Mouse (Mus musculus): ENCODE measurements around the gene Twf1. TPM values are rescaled to one million over a fixed set of nuclear protein-coding genes. Genes with fewer than 3 reads are reported as not detected.
A peak's percentile ranks its signal among the peaks of the same experiment; 100 is the strongest.

The Twf1 gene
- 10 to 100 TPM; 52.6 to 60.0 TPM for polyA plus RNA-seq (2017; shearing (Covaris generic))

DNA sequence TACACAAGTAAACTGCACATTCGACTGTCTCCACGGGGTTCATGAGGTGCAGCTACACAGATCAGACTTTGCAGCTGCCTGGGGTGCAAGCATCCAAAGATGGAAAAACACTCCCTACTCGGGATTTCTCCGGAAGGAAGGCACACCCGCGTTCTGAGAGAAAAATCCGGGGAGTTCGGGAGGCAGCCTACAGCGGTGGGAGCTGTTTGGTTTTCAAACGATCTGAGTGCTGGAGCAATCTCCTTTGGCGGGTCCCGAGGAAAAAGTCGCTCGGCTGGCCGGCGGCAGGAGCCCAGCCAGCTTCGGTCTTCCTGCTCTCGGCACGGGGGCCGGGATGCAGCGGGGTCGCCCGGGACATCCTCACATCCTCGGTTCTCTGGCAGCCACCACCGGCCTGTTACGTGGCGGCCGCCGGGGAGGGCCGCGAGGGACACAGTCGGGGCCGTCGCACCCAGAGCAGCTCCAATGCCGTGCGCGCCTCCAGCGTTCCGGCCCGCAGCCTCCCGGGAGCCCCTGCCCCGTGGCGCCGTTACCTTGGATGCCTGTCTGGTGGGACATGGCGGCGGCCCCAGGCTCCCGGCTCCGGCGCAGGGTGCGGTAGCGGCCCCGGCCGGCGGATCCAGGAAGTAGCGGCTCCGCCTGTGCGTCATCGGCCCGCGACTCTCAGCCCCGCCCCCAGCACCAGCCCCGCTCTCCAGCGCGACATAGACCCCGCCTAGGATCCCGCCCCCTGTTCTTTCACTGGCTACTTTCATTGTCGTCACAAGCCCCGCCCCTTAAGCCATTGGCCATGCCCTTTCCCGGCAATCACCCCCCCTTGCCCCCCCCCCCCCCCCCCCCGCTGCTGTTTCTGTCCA, at the start of gene Twf1:
Gene Twf1 (minus strand): TSS at position 671 of the 857 bp plus-strand sequence.
- peak; percentile 92 for ATAC-seq

DNA sequence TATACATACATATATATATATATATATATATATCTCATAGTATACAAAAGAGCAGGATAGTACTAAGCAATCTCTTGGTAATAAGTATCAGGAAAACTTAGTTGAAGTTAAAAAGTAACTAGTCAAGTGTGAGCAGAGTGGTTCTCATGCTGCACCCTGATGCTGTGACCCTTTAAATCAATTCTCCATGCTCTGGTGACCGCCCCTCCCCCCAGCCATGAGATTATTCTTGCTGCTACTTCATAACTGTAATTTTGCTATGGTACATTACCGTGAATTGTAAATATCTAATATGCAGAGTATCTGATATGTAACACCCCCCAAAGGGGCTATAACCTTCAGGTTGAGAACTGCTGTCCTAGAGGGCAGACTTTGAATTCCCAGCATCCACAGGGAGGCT, 49.4 kb upstream of the Twf1 start:
- no peak for ATAC-seq

DNA sequence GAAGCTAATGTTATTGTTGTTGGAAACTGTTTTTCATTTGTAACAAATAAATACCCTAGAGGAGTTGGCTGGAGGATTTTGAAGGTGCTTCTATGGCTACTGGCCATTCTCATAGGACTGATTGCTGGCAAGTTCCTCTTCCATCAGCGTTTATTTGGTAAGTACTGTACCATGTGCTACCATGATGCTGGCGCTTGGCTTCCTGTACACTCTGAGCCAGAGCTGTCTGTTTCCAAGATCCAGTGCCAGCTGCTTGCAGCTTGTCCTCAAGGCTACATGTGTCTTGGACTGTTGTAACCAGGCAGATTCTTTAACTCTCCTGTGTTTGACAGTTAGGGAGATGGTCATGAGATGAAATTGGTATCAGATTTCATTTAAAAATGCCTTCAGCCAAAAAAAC, 48.5 kb upstream of the Twf1 start:
- ATAC-seq = no peak

DNA sequence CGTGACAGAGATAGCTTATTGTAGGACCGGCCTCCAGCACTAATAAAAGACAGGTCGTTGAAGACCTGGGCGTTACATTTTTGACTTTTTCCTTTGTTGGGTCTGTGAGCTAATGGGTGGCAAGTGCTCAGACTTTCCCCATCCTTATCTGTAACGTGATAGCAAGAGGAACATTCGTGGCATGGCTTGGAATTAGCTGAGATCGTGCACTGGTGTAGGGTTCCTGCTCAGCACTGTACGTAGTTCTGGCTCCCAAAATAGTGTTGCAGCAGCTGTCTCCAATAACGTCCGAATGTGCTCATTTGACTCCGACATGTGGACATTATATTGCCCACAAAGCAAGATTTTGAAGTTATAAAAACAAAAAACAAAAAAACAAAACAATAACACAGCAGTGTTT, 44.8 kb upstream of the Twf1 start:
- ATAC-seq = no peak

DNA sequence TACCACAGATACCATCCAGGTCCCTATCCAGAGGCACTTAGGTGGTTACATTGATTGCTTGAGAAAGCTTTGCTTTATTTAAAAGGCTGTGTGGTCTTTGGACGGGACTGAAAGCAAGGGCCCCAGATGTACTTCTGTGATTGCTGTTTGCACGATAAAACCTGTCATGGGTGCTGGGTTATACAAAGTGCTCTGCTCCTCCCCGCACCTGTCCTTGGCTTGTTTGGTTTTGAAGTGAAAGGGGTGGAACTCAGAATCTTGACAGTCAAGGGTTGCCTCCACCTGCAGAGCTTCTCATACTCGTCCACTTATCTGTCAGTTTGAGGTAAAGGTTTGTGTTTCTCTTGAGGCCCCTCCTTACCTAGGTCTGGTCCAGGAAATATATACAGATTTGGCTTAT, 40.9 kb upstream of the Twf1 start:
- no peak for ATAC-seq

DNA sequence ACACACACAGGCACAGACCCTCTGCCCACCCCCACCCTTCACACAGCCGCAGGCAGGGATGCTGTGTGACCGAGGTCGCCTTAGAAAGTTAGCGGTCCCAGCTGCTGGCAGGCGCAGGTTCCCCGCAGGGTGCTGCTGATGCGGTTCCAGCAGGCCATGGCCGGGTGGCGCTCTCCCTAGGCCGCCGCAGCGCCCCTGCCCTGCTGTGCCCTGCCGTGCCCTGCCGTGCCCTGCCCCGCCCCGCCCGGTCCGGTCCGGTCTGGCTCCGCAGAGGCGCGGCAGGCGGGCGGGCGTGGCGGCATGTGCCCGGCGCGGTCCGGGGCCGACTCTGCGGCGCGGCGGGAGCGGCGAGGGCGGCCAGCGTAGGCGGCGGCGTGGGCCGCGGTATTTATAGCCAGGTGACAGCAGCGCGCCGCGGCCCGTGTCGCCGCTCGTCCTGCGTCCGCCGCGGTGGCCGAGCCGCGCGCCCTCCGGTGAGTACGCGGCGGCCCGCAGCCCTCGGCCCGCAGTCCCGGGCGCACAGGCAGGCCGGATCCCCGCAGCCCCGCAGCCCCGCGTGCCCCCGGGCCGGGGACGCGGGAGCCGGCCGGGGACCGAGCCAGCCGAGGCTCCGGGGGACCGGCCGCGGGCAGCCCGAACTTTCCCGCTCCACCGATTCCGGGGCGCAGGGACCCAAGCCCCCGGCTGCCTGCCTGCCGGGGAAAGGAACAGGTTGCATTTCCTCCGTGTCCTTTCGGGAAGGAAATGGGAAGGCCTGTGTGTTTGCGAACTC, 39.3 kb upstream of the Twf1 start, which contains the start of gene Tmem117:
Gene Tmem117 (plus strand): TSS at position 403 of the 772 bp plus-strand sequence.
- no peak for ATAC-seq

DNA sequence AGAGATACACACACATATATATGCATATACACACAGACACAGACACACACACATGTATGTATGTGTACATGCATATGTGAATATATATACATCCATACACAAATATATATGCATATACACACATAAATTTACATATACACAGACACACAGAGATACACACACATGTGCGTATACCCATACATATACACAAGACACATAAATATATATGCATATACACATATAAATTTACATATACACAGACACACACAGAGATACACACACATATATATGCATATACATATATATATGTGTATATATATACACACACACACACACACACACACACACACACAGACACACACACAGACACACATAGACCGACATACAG, 38.8 kb upstream of the Twf1 start:
- ATAC-seq = no peak

DNA sequence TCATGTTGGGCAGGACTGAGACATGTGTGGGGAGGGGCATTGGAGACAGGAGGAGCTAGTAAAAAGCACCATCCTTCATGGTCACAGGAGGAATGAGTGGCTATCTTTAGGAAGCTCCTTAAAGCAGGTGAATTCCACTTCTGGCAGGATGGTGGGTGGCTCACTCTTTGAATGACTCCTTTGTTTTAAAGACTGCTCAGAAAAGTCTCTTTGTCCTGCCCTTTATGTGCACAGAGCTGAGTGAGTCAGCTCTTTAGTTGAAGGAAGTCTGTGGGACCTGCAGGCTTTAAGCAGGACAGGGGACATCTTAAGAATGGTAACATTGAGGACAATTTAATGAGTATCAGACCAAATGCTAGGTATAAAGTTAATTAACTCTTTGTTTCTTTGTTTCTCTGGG, 31.2 kb upstream of the Twf1 start:
- ATAC-seq = no peak

DNA sequence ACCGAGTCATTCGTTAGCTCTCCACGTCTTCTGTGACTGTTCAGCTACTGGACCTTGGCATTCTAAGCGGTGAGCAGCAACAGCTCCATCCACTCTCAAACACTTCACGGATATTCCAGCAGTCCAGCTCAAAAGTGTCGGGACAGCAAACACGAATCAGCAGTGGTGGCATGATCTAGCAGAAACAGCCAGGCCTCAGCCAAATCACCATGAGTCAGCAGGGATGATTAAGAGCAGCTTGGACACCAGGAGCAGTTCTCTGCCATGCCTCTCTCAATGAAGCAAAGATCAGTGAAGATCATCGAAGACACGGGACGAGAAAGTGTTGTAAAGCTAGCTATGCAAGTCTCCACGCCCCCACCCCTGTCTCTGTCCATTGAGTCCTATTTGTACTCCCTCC, 26.3 kb upstream of the Twf1 start:
- ATAC-seq = no peak

DNA sequence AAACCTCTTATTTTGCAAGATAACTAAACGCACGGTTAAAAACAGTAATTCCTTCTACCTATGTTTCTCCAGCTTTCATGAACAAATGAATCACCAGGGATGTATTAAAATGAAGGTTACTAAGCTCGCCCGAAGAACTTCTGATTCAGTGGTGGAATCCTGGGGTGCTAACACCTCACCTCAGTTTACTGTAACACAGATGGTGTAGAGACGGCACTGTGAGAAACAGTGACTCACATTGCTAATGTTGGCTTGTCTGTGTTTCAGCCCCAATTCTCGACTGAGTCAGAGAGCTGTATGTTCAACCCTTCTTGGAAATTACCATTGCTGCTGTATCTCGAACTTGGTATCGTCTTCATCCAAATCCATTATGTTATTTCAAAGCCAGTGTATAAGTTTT, 18.1 kb upstream of the Twf1 start:
- ATAC-seq = no peak

DNA sequence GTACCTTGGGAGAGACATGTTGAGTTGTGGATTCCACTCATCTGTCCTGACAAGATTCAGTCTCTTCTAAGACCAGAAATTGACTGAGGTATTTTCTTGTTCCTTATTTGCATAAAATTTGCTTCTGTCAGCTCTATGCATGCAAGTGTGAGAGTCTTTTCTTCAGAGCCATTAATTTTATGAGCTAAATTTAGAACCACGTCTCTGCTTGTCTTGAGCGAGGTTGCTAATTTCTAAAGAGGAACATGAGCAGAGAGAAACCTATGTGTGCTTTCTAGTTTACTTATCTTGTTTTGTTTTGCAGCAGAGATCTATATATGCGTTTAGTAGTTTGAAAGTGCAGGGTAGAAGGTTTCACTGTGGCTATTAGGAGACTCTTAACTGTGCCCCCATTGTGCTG, 12.8 kb upstream of the Twf1 start:
- ATAC-seq = no peak

DNA sequence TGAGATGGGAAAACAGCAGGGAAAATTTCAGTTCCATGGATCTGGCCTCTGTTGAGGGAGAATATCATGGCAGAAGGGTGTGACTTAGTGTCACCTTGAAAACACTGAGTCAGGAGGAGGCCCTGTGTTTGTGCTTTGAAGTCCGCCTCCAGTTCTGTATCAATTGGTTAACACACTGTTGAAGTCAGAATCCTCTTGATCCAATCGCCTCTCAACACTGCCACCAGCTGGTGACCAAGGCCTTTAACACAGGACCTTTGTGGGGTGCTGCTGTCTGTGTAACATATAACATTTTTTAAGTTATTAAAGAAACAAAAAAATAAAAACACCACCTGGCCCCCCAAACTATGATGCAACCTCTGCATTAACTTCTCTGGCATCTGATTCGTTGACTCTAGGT, 11.7 kb upstream of the Twf1 start:
- ATAC-seq = peak; percentile 94

DNA sequence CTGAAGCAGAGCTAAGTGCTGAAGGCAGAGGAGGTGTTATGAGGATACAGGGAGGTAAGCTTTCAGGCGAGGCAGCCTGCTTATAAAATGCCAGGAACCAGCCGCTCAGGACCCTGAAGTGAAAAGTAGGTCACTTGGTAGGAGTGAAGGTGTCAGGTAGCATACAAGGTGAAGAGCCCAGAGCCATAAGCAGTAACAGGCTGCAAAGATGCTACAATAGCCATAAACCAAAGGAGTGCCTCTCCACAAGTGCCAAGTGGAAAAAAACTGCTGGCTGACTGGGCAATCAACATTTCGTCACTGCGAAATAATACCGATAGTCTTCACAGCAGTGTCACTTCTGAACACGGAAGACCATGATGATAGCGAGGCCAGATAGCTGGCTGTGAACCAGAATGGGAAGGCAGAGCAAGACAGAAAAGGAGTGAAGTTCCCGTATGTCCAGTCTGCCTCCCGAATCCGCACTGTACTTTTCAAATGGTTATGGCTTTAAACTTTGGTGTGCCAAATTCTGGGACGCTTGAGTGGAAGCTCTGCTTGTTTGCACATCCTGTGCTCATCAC, 10.5 kb upstream of the Twf1 start:
- no peak for ATAC-seq

DNA sequence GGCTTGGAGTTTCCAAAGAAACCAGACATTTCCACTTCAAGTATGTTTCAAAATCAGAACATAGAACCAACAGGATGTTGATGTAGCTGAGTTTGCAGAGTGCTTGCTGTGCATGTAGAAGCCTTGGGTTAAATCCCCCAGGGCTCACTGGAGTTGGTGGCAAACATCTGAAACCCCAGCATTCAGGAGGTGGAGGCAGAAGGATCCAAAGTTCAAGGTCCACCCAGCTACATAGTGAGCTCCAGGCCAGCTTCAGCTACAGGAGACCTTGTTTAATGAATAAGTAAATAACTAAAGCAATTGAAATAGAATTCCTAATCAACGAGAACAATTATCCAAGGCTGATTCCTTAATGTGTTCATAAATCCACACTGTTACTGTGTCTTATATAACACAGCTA, 3.9 kb upstream of the Twf1 start:
- no peak for ATAC-seq

DNA sequence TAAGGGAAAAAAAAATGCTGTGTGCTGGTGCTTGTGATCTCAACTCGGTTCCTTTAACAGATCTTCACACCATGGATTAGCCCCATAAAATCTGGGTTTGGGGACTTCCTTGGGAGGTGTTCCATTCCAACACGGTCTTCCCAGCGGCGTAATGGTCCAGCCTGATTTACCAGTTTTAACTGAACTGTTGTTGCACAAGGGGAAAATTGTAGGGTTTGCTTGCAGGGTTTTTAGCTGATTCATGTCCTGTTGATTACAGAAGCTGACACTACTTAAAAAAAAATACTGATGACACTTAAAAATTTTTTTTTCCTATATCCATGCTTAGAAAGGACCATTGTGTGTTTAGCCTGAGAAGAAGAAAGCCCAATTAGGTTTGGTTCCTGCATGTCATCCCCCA, 1.7 kb upstream of the Twf1 start:
- no peak for ATAC-seq

DNA sequence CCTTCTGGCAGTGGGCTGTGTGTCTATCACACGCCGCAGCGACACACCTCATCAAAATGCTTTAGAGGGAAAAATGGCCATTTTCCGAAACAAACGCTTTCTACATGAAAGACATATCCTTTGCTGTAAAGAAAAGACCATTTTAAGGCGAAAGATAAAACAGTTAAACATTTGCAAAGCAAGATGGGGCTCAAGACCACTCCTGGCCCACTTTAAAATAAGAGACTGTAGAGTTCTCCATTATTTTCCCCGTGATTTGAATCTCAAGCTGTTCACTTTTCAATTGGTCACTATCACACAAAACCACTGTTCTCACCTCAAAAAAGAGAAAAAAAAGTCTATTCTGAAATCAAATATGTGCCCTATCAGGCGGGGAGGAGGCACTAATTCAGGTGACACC, 394 bp upstream of the Twf1 start:
- ATAC-seq = no peak

DNA sequence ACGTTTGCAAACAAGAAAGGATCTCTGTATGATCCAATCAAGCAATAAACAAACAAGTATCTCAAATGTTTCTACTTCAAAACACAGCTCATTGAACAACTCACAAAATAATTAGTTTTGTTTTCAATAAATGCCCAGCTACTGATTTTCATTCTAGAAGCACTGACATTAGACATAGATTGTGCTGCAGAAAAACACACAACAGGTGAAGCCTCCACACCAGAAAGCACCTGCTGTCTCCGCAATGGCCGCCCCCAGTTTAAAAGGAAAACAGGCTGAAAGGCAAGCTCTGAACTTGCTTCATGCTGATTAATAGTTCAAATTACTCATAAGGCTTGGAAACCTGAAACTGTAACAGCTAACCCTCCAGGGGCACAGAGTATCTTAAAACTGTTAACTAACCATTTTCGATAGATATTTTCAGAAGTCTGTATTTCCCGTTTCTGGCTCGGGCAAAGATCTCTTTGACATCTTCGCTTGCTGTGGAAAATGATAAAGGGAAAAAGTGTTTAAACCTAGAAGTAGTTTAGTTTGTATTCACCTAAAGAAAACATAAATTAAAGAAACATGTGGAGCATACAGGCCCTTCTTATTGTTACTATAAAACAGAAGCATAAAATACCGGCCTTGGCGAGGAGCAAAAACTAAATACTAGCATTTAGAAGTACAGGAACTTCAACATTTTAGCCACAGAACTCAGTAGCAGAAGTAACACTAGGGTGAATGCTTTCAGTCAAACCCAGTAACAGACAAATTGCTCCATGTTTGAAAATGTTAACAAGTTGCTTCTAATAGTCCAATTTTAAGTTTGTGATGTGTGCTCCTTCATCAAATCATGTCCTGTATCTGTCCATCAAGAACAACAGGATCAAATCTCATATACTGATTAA, 1.6 kb downstream of the Twf1 start:
- no peak for ATAC-seq

DNA sequence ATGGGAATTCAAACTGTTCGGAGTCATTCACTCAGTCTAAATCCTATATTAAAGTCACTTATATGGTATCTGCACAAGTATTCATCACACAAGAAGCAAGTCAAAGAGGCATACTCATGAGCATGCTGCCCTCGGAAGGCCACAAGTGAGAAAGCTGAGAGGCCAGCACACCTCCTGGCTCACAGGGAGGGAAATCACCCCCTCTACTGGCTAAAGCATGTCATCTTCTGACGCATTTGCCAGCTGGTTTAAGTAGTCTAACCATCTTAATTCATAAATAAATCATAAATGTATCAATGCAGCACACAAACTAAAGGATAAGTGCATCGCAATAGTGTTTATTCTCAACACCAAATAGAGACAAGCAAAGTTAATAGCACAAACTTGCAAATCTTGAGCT, 5.0 kb downstream of the Twf1 start:
- no peak for ATAC-seq

DNA sequence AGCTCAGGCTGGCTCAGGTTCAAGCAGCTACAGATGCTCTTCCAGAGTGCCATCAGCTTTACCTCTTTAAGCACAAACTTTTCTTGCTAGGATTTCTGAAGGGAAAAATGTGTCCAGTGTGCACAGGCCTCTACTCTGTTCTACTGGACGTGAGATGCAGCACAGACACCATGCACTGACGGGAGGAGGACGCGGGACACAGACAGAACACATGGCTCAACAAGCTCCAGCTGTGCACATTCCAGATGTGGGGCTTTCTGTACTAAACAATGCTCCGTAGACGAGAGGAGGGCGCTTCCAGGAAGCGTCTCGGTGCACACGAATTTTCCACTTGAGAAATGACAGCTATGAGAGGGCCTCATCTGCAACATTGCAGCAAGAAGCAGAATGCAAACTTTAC, 6.5 kb downstream of the Twf1 start:
- no peak for ATAC-seq

DNA sequence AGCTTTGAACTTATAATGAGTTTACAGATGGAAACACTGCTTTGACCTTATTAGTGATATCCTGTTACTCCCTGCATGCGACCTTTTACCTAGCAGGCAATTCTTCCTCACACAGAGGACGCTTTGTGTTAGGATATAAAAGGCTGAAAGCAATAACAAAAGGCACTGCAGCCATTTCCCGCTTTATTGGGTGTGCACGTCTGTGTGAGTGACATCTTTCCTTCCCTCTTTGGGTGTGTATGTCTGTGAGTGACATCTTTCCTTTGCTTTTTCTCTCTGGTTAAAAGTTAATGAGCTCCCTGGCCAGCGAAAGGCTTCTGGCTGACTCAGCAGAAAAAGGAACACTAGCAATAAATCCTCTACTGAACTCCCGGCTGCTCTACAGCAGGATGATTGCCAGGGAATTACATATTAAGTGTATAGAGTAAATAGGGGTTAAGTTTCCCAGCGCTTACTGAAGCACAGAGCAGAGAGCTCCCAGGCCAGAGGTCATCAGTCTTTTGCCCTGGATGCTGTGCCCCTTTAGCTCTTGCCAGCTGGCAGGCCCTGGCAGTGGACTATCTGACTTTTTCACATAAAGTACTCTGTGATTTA, 7.6 kb downstream of the Twf1 start:
- ATAC-seq = no peak

DNA sequence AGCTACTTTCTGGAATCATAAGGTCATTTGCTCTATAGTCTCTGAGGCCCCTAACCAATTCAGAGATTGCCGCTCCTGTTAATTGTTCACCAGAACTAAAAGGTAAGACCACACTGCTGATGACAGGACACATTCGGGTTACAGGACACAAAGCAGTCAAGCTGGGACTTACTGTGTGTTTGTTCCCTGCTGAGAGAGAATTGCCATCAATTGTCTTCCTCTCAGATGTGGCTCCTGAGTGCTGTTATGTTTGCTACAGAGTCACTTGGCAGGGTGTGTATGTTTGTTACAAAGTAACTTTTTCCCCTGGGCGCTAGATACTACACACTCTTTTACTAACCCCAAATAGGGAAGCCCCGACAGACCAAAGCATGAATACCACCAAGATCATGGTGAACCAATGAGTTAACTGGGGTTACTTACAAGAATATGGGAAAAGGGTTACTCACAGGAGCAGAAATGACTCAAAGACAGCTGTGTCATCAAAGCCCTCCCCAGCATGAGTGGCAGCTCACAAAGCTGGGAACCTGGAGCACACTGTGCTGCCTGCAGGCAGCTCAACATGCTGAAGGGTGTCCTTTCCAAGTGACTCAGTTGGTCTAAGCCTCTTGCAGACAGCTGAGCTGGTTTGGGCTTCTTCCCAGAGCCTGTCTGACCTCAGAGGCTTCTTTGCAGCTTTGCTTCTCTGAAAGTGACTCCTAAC, 15.0 kb downstream of the Twf1 start:
- peak; percentile 19 for ATAC-seq

DNA sequence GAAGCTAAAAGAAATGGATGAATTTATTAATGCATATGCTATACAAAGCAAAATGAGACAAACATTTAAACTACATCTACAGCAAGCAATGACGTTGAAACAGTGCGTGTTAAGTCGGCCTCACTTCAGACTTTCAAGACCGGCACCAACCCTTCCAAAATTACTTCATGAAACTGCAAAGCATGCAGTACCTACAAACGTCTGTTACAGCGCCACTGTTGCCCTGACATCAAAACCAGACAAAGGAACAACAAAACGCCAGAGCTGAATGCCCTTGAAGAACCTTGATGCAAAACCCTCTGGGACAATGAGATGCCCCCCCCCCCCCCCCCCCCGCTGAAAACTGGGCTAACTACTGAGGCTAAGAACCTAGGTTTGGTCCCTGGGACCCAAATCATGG, 16.9 kb downstream of the Twf1 start:
- ATAC-seq = no peak

Data from activated CD4-positive, CD25-positive, alpha-beta regulatory T cell, adult 4 months (primary cell).